Mouse (Mus musculus) megakaryocyte, adult 5-6 weeks (primary cell): ENCODE measurements around the gene Mon2. TPM values are rescaled to one million over a fixed set of nuclear protein-coding genes. Genes with fewer than 3 reads are reported as not detected.

Source experiments
- ATAC-seq: 2 replicates; pipeline ENCODE4 v1.8.0; 2016; ENCODE audit warnings: mild to moderate bottlenecking, inconsistent platforms; ENCODE audit not compliant: poor library complexity, severe bottlenecking
- total RNA-seq, 2 experiments: library from RNA; stranded (forward) in 1 of 2; stranded (reverse) in 1 of 2; fragments of 153-499, 151-499 nt in 1 of 2; fragments of 221-1000, 200-1000 nt in 1 of 2; gene quantifications; 2 replicates each; pipeline versions ENCODE4 v1.2.3 to v1.2.4; 2015 to 2017

The Mon2 gene
- total RNA-seq, 2 experiments from 2014 or later: 36.0 to 42.9 TPM

DNA sequence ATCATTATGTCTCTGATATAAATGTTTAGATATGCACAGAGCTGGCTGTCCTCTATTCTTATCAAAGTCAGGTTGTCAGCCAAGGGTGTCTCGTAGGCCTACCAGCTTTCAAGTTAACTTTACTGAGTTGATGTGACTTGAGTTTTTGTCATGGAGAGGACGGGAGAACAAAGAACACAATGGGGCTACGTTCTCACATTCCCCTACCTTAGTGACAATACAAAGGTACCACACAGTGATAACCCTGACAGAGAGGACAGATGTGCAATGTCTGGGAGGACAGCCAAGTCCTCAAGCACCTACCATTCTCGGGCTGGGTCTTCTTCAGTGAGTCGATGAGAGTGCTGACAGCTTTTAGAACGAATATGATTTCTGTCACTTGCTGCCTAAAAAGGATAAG is 76.9 kb downstream of the Mon2 start:
- no peak for ATAC-seq

DNA sequence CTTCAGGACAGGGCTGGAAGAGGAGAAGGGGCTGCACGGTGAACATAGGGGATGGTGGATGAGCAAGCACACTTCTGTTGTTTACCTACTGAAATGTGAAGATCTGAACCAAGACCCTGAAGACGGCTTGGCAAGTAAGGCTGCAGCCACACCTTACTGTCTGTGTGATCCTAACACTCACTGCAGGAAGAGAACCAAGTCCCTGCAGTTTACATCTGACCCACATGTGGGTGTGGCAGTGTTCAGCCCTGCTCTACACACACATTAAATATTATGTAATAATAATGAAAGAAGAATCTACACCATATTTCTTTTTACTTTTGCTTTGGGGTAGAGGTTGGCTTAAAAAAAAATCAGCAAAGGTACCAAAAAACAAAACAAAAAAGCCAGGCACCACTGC is 78.5 kb downstream of the Mon2 start:
- no peak for ATAC-seq

DNA sequence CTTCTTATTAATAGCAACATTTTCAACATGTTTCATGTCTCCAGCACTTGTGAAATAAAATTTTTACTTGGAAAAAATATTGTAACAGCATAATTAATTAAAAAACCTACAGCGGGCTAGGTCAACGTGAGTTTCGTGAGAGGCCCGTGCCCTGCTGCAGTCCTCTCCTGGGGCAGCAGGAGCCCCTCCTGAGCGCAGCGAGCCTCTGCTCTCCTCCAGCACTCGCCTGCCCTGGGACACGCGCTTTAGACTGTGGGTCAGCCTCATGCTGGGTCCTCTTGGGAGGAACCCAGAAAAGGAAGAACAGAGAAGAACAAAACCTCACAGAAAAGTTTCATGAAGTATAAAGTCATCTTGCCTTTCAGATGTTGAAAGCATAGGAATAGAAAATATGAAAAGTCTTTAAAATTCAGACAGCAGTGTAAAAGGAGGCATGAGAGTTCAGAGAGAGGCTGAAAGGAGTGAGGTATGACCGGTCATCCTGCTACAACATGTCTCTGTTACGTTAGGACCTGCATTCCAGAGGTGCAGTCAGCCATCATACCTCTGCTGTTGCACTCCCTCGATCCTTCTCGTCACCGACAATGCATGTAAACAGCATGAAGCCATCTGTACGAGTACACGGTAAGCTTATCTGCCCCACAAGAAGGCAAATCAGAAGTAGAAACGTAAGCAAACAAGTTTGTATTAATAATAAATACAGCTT is 81.8 kb downstream of the Mon2 start:
- no peak for ATAC-seq

DNA sequence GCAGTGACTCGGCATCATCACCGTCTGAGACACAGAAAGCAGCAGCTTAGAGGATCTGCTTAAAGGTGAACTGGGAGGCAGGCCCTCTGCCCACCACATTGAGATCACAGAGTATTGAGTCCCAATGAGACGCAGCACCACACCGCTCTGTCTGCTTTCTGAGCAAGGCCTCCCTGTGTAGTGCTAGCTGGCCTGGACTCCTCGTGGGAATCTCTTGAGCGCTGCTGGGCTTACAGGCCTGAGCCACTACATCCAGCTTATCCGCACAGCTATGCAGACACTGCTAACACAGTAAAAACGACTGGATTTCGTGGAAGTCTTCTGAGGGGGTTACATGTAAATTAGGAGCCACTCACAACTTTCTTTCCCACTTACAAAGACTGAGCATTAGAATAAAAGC is 84.7 kb downstream of the Mon2 start:
- ATAC-seq: no peak

DNA sequence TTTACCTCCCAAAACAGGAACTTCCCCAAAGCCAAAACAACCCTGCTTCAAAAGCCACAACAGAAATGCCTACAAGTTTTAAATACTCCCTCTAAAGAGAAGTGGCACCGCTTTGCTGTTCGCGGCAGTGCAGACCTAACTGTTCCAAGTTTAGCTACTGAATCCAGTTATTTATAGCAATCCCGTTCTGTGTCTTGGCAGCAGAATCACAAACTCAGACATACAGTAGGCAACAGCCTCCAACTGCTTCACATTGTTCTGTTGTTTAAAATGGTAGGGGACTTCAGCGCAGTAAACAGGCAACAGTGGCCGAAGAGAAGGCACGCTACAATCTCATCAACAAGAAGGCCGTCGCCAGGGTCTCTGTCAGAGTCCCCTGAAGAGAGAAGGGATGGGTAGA is 85.3 kb downstream of the Mon2 start:
- no peak for ATAC-seq

DNA sequence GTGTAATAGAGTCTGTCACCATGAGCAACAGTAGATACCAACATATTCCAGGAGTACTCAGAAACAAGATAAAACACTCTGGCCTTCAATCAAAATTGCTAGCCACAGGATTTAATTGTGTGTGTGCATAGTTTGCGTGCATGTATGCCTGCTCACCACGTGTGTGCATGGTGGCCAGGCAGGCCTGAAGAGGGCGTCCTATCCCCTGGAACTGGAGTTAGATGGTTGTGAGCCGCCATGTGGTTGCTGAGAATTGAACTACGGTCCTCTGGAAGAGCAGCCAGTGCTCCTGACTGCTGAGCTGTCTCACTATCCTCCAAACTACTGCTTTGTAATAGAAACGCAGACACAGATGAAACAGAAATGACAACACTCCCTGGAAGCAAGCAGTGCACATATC is 85.7 kb downstream of the Mon2 start:
- ATAC-seq: no peak

DNA sequence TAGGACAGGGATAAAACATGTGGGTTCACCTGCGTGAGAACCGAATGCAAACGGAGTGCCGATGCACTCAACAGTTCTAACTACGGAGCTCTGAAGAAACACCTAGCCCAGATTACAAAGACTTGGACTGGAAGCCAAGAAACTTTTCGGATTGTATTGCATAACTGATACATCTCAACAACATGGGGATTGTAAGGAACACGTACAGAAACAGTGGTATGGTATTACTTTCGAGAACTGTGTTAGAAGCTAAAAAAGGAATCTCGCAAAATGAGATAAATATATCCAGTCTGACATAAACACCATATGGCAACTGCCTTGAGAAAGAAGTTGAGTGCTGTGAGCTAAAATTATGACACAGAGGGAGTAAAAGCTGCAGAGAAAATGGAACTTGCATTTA is 86.4 kb downstream of the Mon2 start:
- no peak for ATAC-seq

DNA sequence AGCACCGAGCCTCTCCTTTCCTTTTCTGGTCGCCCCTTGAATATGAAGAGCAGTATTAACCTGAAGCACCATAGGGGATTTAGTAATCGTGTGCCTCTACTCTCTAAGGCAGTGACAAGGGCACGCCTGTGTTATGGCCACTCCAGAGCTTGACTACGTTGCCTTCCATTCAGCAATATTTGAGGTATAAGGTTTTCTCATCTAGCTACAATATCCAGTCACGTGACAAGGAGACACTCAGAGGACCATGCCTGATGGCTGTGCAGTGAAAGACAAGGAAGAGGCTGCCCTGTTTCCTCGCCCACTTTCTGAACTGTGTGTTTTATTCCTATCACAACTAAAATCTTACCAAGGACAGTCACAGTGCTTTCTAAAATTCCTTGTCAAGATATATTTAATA is 87.9 kb downstream of the Mon2 start:
- no peak for ATAC-seq

DNA sequence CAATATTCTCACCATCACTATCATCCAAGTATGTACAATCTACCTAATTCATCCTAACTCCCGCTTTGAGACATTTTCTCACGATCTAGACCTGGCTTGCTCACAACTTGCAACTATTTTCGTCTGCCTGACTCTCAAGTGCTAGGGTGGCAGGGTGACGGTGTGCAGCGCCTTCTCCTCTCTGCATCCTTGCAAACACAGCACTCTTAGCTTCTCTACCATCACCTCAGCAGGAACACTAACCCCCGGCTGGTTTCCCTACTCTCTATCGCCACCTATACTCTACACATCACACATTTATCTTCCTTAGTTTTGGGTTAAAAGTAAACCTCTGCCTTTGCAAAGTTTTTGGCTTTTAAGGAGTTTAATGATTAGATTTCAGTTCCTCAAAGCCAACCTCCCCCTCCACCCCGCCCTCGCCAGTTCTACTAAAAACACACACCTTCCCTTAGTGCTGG is 88.6 kb downstream of the Mon2 start:
- peak; percentile 44 for ATAC-seq

DNA sequence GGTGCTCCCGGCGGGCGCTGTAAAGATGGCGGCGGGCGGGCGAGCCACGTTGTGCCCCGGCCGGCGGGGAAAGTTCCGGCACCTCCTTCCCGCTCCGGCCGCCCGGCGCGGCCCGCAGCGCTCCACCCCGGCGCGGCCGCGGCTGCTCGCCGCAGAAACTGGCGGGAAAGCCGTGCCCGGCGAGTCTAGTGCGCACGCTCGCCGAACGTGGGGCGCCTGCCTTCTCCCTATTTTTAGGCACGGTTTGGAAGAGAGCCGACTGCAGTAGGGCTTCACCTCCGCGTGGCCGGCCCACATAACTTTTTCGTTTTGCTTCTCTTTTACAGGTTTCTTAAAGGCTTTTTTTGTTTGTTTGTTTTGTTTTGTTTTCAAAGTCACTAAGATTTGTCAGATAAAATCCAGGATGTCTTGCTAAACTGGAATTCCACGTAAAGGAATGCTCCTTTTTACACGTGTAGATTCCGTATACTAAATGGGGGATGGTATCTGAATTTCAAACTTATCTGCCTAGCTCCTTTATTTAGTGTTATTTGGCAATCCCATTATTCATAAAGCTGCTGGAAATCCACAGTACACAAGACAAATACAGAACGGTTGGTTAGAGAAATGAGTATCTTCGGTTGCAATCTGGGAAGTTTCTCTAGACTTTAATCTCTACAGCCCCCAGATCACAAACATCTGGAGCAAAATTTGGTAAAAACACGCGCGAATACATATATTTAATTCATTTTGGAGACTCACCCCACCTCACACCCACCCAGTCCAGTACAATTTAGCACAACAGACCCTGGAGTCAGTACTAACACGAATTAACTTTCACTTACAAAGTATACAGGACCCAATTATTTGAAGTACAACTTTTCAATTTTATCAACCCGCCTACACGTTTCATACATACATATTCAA is 89.7 kb downstream of the Mon2 start:
- ATAC-seq: peak; percentile 50

DNA sequence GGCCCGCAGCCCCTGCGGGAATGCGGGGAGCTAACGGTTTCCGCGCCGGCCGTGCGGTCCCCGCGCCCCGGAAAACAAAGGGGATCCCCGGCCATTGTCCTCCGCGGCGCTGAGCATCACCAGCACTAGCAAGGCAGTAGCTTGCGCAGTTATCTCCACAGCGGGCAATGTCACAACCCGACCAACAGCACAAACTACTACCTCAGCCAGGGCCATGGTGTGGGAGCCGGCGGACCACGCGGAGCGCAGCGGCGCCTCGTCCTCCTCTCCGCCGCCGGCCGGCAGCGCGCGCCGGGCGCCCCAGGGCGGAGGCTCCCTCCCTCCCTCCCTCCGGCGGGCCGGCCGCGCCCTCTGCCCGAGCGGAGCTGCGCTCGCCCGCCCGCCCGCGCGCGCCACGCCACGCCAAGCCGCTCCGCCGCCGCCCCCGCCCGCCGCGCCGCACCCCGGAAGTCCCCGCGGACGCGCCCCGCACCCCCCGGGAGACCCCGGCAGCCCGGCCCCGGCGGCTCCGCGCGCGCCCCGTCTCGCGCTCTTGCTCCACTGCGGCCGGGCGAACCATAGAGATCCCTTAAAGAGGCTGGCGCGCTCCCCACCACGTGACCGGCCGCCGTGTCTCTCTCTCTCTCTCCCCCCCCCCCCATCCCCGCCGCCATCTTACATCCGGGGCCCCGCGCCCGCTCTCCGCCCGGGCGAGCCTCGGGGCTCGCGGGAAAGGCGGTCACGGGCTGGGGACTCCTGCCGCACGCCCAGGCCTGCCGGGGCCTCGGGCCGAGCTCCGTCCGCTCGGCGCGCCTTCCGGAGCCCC is 90.6 kb downstream of the Mon2 start:
- ATAC-seq: peak; percentile 44

DNA sequence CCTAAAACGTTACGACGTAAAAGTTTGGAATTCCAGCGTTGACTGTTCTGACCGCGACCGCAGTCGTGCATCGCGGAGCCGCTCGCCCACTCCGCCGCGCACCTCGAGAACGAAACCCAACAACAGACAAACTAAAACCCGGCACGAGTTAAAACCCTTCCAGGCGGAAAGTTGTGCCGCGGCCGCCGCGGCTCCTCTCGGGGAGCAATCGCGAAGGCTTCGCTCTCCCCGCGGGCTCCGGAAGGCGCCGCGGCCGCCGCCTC is 91.1 kb downstream of the Mon2 start:
- ATAC-seq: peak; percentile 6

DNA sequence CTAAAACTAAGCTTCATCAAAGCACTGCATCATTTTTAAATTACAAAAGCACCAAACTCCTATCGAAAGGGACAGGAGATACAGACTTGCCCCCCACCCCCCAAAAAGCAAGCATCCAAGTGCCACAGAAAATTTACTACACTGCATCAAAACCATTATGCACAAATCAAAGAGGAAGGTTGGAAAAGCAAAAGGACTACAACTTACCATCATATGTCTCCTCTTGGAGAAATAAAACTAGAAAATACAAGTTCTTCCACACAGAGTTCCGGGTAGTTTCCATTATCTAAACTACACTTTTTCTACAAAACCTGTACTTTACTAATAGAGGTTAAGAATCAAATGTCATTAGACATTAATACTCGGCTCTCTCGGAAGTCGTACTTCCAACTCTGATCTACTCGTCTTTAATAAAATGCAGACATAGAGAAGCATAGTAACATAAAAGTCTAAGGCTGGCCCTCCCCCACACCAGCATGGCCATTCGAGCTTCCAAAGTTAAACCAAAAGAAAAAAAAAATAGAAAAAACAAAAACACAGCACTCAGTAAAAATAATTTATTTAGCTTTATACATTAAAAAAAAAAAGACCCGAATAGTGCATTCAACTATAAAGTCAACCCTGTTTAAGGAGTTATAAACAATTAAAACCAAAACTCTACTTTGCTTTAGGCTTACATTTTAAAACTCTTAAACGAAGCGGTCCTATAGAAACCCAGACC is 91.6 kb downstream of the Mon2 start:
- ATAC-seq: no peak

DNA sequence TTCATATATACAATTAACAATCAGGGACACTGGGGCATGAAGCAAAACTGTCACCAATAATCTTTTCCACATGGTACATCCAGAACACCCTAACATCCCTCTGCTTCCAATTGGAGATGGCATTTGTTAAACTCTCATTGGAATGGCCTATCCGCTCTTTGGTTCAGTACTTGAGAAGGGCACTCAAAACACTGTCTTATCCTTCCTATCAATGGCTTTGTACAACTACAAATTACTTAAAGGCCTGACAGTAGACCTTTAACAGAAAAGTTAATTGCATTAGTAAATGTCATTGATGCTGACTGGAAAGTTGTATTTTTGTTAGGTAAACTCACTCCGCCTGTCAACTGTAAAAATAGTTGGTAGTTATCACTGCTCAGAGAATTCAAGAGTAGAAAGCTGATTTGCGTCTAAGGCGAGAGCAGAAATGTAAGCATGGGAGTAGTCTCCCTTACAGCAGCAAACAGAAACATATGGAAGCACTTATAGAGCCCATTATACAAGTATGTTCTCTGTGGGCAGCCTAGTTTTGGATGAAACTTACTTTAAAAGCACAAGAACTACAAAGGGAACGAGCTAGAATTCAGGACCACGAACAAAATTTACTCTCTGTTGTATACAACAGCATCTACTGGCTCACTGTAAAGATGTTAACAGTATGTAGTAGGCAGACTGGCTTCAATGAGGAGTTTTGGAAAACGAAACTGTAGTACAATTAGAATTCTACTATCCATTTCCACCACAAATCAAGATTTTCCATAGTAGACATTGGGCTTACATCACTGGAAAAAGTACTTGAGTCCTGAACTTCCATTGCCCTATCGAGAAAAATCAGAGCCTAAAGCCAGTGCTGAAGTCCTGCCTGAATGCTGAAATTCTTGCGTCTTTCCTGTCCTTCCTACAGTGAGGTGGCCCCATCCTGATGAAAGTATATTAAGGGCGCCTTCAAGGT is 92.5 kb downstream of the Mon2 start:
- ATAC-seq: no peak

DNA sequence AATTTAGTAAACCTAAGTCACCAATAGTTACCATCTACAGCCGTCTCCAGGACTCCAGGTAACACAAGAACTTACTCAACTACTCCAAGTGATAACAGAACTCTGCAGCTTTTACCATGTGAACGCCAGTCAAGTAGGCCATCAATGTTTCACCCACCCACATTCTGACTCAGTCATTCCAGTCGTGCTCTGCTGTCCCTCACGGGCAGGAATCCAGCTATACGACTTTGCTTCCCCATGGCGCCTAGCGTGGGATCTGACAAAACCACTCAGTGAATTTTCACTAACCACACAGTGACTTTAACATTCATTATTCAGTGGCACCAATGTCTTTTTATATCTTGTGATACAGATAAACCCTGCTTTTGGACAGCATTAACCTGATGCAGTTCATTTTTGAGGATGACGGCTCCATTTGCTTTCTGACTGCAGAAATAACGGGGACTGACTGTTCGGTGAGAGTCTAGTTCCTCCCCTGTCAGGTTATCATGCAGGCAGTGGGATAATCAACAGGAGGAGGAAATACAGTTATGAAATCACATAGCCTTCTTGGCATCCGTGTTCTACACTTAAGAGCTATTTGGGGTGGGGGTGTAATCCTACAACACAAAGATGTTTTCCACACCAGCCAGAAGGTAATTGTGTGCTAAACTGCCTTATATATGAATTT is 93.3 kb downstream of the Mon2 start:
- no peak for ATAC-seq

DNA sequence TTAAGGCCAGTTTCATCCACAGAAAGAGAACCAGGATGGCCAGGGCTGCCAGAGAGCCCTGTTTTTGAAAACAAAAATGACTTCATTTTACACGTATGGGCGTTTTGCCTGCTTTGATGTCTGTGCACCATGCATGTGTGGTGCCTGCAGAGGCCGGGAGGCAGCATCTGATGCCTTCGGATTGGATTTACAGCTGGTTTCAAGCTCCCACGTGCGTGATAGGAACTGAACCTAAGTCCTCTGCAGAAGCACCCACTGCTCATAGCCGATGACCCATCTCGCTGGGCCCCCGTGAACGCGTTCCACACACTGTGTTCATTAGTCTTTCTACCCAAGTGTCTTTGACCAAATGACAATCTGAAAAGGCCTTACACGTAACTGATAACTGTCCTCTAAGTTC is 96.2 kb downstream of the Mon2 start:
- ATAC-seq: no peak

DNA sequence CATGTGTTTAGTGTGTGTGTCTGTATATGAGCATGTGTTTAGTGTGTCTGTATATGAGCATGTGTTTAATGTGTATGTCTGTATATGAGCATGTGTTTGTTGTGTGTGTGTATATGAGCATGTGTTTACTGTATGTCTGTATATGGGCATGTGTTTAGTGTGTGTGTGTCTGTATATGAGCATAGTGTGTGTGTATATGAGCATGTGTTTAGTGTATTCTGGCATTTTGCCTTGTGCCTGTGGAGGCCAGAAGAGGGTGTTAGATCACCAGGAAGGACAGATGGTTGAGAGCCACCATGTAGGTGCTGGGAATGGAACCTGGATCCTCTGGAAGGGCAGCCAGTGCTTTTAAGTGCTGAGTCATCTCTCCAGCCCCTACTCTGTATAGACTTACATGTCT is 96.9 kb downstream of the Mon2 start:
- ATAC-seq: no peak

DNA sequence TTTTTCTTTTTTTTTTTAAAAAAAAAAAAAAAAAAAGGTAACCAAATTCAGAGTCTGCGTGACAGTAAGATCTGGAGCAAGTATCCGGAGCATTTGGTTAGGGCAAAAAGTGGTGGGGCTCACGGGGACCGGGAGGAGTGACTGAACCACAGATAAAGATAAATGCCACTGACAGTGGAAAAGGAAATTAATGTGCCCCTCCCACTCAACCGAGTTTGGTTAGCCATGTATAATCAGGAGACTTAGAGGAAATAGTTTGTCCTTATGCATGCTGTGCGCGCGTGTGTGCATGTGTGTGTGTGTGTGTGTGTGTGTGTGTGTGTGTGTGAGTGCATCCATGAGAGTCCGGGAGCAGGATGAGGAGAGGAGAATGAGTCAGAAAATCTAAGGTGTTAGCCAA is 100.3 kb downstream of the Mon2 start:
- ATAC-seq: peak; percentile 47

DNA sequence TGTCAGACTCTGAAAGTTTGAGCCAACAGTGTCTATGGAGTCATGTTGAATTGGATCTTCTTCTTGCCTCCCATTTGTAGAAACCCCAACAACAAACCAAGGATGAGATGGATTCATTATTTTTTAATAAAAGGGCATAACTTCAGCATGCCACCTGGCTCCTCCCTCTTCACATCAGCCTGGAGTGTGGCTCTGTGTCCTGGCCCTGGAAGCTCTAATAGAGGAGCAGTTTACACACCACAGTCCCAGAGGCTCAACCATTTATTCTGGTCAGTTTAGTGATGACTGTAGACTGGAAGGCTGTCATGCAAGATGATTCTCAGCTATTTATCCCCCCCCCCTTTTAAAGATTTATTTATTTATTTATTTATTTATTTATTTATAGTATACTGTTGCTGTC is 103.1 kb downstream of the Mon2 start:
- ATAC-seq: no peak
